Mouse (Mus musculus) hindlimb bud, embryonic 11.5 days (tissue): ENCODE data around the gene Gpr161.
"Not testable (repeated sequence)": the region's sequence is repeated elsewhere in the genome, so short reads cannot be mapped to it uniquely, and the experiment has no call there.

Source experiments
- DNase-seq: peaks from one replicate; pipeline ENCODE4 v3.0.0-alpha.2; 2012; ENCODE audit warnings: low read depth, low spot score; ENCODE audit errors: extremely low spot score

Gene Gpr161

DNA sequence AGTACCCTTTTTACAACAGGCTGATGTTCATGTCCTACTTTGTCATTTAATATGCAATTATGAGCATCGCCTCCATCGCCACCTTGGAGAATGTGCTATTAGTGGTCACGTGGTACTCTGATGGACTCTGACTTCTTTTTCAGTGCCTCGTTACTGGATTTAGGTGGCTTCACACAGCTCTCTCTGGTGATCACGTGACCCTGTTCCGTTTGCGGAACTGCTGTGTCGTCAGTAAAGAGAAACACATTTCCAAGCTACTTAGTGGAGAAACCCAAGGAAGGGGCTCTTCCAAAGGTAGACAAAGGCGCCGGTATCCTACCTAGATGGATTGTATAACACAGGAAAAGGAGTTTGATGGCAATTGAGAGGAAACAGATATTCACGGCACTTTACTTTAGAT, 12.6 kb downstream of the Gpr161 start:
- no peak for DNase-seq

DNA sequence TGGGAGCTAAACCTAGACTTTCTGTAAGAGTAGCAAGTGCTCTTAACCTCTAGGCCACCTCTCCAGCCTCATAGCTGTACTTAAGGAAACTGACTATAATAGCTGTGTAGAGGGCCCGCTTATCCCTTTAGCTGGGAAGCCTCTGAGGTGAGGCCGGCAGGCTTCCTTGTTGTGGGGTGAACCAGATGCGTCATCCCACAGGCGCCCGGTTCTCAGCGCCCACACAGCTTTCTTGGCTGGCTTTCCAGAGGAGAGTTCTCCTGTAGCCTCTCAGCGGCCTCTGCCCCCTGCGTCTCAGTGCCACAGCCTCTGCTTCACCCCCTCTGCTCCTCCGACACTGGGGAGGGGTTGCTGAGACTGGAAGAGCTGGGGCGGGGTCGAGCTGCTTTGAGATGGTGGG, 20.8 kb downstream of the Gpr161 start:
- no peak for DNase-seq

DNA sequence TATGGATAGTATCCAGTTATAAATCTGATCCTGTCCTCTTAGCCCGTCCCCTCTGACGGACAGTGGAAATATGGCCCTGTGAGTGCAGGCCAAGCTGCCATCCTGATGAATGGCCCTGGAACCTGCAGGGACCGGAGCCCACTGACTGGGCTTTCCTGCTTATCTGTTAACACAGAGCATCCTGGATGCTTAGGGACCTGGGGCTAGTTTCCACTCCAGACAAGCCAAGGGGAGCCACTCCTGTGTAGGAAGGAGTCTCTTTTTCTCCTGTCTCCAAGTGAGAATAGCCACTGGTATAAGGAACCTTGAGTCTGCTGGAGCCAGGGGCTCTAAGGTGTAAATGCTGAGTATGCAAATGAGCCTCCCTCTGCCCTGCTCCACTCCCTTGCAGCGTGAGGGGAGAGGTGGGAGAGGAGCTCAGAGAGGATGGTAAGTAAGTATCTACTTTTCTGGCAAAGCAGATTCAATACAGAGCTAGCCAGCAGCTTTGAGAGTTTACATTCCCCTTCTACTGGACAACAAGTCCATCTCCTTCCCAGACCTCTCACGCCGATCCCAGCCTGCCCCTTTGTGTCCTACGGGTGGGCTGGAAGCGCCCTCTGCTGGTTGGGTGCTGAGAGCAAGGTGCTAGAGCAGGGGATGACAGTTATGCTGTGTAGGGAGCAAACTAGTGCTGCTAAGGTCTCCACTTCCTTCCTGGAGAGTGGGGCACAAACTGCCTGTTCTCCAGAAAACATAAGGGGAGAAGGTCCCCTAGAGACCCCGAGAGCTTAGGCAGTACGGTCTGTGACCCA, 24.7 kb downstream of the Gpr161 start:
- DNase-seq, result no peak

DNA sequence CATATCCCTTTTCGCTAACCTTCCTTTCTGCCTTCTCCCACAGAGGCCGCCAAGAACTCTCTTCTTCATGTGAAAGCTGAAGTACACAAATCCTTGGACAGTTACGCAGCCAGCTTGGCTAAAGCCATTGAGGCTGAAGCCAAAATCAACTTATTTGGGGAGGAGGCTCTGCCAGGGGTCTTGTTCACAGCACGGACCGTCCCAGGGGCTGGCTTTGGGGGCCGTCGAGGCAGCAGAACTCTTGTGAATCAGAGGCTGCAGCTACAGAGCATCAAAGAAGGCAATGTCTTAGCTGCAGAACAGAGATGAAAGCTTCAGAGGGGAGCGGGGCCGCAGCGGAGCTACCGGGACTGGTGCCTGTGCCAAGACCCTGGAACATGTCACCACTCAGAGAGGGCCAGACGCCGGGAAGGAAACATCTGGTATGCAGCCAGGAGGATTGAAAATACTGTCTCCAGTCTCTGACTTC, 25.8 kb downstream of the Gpr161 start:
- no peak for DNase-seq

DNA sequence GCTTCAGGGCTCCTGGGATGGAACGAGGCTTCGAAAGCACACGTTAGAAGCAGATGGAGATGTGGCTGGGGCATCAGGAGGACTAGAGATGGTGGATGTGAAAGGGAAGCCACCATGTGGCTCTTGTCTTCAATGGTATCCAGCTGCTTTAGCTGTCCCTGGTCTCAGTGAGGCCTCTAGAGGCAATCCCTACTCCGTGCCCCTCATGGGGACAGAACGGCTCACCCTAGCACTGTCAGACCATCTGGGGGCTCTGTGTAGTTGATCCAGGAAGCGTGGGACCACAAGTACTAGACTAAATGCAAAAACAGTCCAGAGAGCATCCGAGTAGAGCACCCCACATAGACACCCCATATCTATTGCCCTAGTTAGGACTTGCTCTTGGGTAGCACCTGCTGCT, 26.3 kb downstream of the Gpr161 start:
- DNase-seq, result no peak

DNA sequence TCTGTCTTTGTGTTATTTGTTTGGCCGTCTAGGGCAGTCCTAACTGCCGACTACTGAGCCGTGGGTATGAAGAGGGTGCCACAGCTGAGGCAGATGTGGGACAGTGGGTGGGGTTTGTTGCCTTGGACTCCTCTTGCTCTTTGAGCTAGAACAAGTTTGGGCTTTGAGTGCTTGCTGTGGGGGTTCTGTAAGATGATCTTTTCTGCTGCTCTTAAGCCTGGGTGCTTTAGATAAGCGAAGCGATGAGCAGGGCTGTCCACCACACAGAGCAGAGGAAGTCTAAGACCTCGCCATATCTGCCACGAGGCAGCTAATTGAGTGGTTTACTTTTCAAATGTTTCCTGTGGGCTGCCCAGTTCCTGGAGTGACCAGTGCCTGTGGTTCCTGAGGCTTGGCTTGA, 27.3 kb downstream of the Gpr161 start:
- DNase-seq, result no peak

DNA sequence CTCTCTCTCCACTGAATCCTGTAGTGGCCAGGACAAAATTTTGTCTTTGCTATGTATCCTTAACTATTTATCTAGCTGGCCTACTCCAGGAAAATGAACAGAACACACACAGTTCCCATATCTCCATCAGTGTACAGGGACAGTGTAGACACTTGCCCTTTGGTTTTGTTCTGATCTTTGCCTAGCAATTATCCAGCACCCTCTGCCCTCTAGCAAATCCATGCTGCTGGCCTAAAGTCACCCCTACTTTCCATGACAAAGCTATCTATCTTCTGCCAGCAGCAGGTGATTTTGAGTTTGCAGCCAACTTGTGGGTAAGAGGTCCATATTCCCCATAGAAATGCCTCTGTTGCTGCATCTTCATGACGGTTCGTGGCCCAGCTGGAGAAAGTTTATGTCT, 31.8 kb downstream of the Gpr161 start:
- DNase-seq, result peak; percentile 20

DNA sequence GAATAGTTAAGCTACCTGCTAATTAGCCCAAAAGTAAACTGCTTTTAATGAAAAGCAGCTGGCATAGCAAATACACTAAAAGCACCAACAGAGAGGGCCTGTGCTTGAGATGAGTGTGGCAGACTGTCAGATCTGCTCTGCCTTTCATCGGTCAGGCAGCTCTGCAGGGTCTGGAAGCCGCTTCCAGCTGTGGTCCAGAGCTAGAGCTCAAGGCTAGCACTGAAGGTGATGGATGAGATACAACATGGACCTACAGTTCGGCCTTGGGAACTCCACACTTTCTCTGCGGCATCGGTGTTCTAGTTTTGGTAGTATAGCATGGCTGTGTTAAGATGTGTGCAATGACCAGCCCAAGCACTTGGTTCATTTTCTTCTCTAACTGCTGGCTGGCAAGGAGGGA, 32.2 kb downstream of the Gpr161 start:
- DNase-seq, result peak; percentile 18

DNA sequence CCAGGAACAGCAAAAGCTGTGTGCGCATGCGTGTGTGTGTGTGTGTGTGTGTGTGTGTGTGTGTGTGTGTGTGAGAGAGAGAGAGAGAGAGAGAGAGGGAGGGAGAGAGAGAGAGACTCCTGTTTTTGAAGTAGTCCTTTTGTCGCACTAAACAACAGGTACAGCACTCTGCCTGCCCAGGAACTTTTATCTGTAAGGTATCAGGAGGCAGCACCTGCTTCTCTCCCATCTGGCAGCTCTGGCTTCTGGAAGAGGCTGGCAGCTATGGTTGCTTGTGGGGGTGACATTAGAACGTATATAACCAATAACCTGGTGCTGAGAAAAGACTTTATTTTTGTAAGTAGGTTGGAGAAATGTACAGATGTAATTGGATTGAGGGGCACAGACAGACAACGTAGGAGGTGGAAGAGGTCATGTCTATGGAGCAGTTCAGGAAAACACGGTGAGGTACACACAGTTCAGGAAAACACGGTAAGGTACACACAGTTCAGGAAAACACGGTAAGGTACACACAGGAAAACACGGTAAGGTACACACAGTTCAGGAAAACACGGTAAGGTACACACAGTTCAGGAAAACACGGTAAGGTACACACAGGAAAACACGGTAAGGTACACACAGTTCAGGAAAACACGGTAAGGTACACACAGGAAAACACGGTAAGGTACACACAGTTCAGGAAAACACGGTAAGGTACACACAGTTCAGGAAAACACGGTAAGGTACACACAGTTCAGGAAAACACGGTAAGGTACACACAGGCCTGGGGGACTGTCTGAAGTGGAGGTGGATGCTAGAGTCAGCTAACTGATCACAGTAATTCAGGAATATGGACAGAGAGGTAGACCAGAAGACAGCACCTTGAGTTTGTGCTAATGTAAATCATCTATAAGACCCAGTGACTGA, 33.0 kb downstream of the Gpr161 start:
- not testable (repeated sequence) for DNase-seq

DNA sequence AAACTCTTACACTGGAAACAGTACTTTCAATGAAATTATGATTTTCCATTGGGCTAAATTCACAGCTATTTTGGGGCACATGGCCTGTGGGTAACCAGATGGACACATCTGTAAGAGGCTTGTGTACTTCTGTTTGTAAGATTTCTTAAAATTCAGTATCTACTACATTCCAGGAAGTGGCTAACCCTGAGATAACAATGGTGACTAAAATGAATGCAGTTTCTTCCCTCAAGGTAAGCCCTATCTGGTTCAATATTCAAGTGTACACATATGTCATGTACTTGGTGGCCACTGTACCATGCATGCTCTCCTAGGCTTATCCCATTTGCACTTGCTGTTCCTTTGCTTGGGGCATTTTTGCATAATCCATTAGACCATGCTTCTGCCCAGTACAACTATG, 35.3 kb downstream of the Gpr161 start:
- DNase-seq, result no peak

DNA sequence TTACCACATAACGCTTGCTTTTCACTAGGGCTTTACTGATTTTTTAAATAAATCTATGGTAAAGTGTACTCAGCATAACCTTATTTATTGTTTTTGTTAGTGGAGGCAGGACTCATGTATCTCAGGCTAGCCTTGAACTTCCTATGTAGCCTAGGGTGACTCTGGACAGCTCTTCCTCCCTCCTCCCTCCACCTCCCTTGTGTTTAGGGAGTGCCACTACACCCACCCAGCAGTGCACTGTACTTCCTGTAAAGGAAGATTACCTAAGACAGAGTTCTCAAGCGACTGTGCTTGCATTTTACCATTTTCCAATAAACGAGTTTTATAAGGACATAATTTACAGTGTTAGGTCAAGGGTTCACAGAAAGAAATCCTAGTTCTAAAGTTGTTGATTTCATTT, 37.2 kb downstream of the Gpr161 start:
- no peak for DNase-seq

DNA sequence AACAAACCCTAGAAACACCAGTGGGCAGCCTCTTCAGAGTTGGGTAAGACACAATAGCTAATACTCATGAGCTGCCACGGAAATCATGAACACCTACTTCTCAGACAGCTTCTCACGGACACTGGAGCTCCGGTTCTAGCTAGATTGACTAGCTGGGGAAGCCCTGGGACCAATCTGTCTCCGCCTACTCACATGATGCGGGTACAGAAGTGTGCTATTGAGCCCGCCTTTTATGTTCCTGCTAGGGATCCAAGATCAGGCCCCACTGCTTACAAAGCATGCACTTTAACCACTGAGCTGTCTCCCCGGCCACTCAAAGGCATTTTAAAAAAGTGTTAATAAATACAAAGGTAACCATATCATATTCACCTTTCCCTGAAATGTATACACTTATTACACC, 46.5 kb downstream of the Gpr161 start:
- no peak for DNase-seq

DNA sequence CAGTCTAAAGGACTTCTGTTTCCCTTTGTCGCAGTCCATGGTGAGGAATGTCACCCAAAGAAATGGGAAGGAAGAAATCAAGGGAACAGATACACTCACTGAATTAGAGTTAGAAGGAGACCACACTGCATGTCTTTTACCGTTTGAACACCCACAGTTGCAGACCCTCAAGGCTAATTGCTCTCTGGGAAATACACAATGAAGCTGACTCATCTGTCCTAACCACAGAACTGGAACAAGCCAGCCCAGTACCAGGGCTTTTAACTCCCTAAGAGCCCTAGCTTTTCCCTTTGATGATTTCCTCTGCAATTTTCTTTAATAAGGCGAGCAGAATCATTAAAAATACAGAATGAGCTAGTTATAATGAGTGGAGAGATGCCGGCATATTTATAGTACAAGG, 48.9 kb downstream of the Gpr161 start:
- no peak for DNase-seq

DNA sequence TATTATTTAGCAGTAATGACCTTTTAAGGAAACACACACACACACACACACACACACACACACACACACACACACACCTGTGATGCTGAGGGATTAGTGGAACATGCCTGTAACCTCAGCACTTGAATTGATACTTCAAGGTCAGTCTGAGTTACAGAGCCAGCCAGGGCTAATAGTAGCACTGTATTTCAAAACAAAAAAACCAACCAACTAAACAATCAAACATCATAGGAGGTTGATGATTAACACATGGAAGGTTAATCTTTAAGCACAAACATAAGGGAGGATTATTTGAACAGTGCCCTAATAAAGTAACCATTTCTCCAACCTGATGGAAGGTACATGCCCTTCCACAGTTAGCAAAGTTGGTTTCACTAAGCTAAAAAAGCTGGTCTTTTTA, 53.0 kb downstream of the Gpr161 start:
- no peak for DNase-seq

DNA sequence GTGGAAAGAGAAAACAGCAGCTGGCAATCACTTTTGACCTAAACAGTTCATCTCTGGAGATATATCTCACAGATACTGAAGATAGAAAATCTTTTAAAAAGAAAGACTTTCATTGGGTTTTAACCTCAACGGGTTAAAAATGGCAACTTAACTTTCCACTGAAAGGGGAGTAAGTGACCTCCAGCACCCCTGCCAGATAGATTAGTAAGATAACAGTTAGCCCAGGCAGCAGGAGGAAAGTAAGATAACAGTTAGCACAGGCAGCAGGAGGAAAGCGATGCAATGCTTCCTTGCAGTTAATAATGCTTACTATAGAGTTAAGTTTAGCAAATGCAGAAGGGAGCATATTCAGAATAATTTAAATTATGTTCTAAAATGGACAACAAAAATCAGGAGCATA, 60.8 kb downstream of the Gpr161 start:
- no peak for DNase-seq

DNA sequence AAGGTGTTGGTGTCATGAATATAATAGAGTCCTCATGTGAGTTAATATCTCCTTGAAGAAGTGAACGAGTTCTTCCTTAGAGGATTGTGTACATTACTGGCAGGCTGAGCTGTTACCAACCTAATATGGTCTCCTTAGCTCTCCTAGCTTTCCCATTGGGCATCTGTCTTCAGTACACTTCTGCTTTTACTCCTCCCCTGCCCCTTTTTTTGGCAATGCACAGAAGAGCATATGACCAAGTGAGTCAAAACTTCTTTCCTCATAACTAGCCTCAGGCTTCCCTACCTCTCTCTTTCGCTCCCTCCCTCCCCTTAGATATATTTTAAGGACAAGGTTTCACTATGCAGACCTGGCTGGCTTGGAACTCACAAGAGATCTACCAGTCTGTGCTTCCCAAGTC, 67.7 kb downstream of the Gpr161 start:
- no peak for DNase-seq

DNA sequence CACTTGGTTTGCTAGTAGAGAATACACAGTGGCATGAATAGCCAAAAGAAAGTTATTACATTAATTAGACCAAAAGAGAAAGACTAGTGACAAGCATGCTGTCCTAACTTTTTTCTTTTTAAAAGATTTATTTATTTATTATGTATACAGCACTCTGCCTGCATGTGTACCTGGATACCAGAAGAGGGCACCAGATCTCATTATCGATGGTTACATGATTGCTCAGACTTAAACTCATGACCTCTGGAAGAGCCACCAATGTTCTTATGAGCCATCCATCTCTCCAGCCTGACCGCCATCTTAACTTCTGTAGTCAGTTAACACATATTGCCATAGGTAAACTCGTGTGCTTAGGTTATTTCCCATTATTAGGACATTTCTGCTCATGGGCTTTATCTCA, 69.5 kb downstream of the Gpr161 start:
- DNase-seq, result no peak

DNA sequence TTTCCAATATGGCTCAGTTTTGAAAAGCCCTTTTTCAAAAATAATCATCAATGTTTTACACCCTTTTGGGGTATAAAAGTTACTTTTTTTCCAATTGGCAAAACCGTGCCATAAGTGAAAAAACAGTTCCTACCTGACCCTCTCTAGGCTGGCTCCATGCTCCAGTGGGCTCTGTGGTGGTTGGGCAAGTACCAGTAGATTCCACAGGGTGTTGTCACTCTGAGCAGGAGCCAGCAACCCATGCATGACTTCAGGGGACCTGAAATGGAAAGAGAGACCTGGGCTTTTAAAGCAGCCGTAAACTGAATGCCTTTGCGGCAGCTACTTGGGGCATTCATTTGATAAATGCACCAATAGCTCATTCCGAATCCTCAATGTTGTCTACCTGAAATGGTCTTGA, 75.4 kb downstream of the Gpr161 start:
- DNase-seq, result no peak

DNA sequence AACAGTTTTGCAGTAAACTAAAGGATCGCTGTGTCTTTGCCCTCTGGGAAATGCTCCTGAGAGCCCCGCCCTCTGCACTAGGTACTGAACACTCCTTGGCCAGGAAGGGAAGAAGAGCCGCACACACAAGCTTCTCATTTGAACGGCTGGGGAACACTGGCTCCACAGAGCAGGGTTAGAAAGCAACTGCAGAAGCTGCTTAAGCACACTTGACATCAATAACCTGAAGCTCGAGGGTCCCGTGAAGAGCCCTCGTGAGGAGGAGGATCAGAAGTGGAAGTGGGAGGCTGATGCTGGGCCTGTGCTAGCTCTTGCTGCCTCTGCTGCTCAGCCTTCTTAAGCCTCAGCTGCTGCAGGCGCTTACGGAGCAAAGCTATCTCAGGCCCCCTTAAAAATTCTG, 78.2 kb downstream of the Gpr161 start:
- no peak for DNase-seq
